Mouse (Mus musculus): ENCODE results near the gene Tgm7. TPM values are rescaled to one million over a fixed set of nuclear protein-coding genes. Genes with fewer than 3 reads are reported as not detected.

The Tgm7 gene
- 0.01 and 0.03 TPM in 2 replicates for polyA plus RNA-seq (2012; rRNA removed)

GRCm38 (mm10) chr2:121109695-121110094 is at the start of gene Tgm7:
Gene Tgm7, minus strand, starts transcription at chr2:121109795.

GRCm38 (mm10) chr2:121140018-121140882 is 30.7 kb upstream of the Tgm7 start, which contains the start of the genes Adal and Lcmt2:
Gene Adal, plus strand, starts transcription at chr2:121140428.
Gene Lcmt2, minus strand, starts transcription at chr2:121140653.

GRCm38 (mm10) chr2:121085480-121086185 is 24.0 kb downstream of the Tgm7 start, which contains the start of gene Tgm5:
Gene Tgm5, minus strand, starts transcription at chr2:121085841.

Other genes with a start within 250 kb of the Tgm7 start
- 5.1 and 6.4 TPM in 2 replicates for gene Ubr1, start 139.1 kb downstream of the Tgm7 start, polyA plus RNA-seq (2012; rRNA removed)
- 2.1 TPM in 2 replicates for gene Tmem62, start 132.8 kb downstream of the Tgm7 start, polyA plus RNA-seq (2012; rRNA removed)
- 35.2 and 40.9 TPM in 2 replicates for gene Ccndbp1, start 101.4 kb downstream of the Tgm7 start, polyA plus RNA-seq (2012; rRNA removed)
- 141 and 176 TPM in 2 replicates for gene Epb42, start 72.7 kb downstream of the Tgm7 start, polyA plus RNA-seq (2012; rRNA removed)
- gene Tgm5, start 24.0 kb downstream of the Tgm7 start, polyA plus RNA-seq (2012; rRNA removed): 0.01 TPM in 1 of 2 replicates, not detected in the other
- 5.0 and 5.8 TPM in 2 replicates for gene Adal, start 30.6 kb upstream of the Tgm7 start, polyA plus RNA-seq (2012; rRNA removed)
- gene Lcmt2, start 30.9 kb upstream of the Tgm7 start, polyA plus RNA-seq (2012; rRNA removed): 3.3 and 4.1 TPM in 2 replicates
- gene Tubgcp4, start 60.9 kb upstream of the Tgm7 start, polyA plus RNA-seq (2012; rRNA removed): 14.7 and 16.5 TPM in 2 replicates
- gene Zscan29, start 61.3 kb upstream of the Tgm7 start, polyA plus RNA-seq (2012; rRNA removed): 2.1 and 2.5 TPM in 2 replicates
- gene Trp53bp1, start 161.6 kb upstream of the Tgm7 start, polyA plus RNA-seq (2012; rRNA removed): 18.5 and 20.7 TPM in 2 replicates
- 0.07 and 0.08 TPM in 2 replicates for gene Map1a, start 179.8 kb upstream of the Tgm7 start, polyA plus RNA-seq (2012; rRNA removed)
- 4.3 and 4.7 TPM in 2 replicates for gene Ppip5k1, start 245.6 kb upstream of the Tgm7 start, polyA plus RNA-seq (2012; rRNA removed)
- 0.03 TPM in 1 of 2 replicates, not detected in the other for gene Ckmt1, start 247.9 kb upstream of the Tgm7 start, polyA plus RNA-seq (2012; rRNA removed)